Mouse (Mus musculus) ES-Bruce4 (cell line): Measurements from ENCODE around the gene Gm49322.

ENCODE experiments used
- EP300 ChIP-seq: IDR thresholded peaks from 2 replicates; pipeline ENCODE4 v1.6.1; 2011; ENCODE audit warnings: low read depth, low read length; ENCODE audit not compliant: insufficient read depth
- POLR2A ChIP-seq: IDR thresholded peaks from one replicate; pipeline ENCODE4 v1.8.1; 2011; ENCODE audit warnings: low read length; ENCODE audit not compliant: insufficient read depth

DNA sequence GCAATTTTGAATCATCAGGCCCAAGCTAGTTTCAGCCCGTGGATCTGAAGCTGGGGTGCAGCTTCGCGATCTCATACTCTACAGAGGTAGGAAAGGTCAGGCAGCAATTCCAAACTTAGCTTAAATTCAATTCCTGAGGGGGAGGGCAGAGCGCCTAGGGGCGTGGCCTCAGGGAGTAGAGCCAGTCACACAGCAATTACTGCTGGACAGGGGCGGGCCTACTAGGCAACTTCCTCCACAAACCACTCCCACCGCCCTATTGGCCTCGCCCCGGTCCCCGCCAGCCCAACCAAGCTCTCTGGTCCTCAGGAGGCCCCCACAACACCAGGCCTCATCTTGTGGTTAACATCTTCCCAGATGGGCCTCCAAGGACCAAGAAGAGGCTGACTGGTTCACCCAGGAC lies 36.2 kb upstream of the Gm49322 start:
- TF ChIP-seq EP300 = no peak
- no peak for TF ChIP-seq POLR2A
